Mouse (Mus musculus) midbrain, embryonic 14.5 days (tissue): ENCODE results near the gene Gm29564. TPM values are rescaled to one million over a fixed set of nuclear protein-coding genes. Genes with fewer than 3 reads are reported as not detected.
"Not testable (repeated sequence)": the region's sequence is repeated elsewhere in the genome, so short reads cannot be mapped to it uniquely, and the experiment has no call there.

Experiments
- ATAC-seq: fragments of 200-750 bp; cut with Nextera tagmentation; 2 replicates; pipeline ENCODE4 v1.8.0; 2017; ENCODE audit warnings: moderate number of reproducible peaks, moderate library complexity; ENCODE audit not compliant: low FRiP score, low TSS enrichment
- DNase-seq: peaks from one replicate; pipeline ENCODE4 v3.0.0-alpha.2; 2015
- H3K27ac ChIP-seq: fragments of 300-500 bp; sonication (generic); replicated peaks from 2 replicates; pipeline ENCODE4 v1.5.1; 2014; ENCODE audit warnings: mild to moderate bottlenecking, low read depth, low read length, moderate library complexity
- H3K27me3 ChIP-seq: fragments of 300-500 bp; sonication (generic); 2 replicates; pipeline ENCODE4 v1.6.1; 2014; ENCODE audit warnings: low read length, control low read depth, mixed read lengths; ENCODE audit not compliant: control insufficient read depth, insufficient read depth
- H3K36me3 ChIP-seq: fragments of 300-500 bp; sonication (generic); 2 replicates; pipeline ENCODE4 v1.6.1; 2014; ENCODE audit warnings: low read length, control low read depth; ENCODE audit not compliant: control insufficient read depth, insufficient read depth
- H3K4me1 ChIP-seq: fragments of 300-500 bp; sonication (generic); 2 replicates; pipeline ENCODE4 v1.6.1; 2014; ENCODE audit warnings: mild to moderate bottlenecking, antibody characterized with exemption, low read length, control low read depth; ENCODE audit not compliant: control insufficient read depth, insufficient read depth
- H3K4me2 ChIP-seq: fragments of 300-500 bp; sonication (generic); 2 replicates; pipeline ENCODE4 v1.6.1; 2014; ENCODE audit warnings: mild to moderate bottlenecking, low read length, moderate library complexity
- H3K4me3 ChIP-seq: fragments of 300-500 bp; sonication (generic); replicated peaks from 2 replicates; pipeline ENCODE4 v1.5.1; 2014; ENCODE audit warnings: low read depth, low read length
- H3K9ac ChIP-seq: fragments of 300-500 bp; sonication (generic); replicated peaks from 2 replicates; pipeline ENCODE4 v1.6.1; 2014; ENCODE audit warnings: mild to moderate bottlenecking, low read length, moderate library complexity
- H3K9me3 ChIP-seq: fragments of 300-500 bp; sonication (generic); 2 replicates; pipeline ENCODE4 v1.6.1; 2016; ENCODE audit warnings: low read length, control low read depth, mixed read lengths; ENCODE audit not compliant: control insufficient read depth
- WGBS: fragments of 180-500 bp; shearing (Covaris S2); extraction: QIAGEN DNeasy Blood & Tissue Kit; methylation state at CpG from one replicate; pipeline ENCODE4 v1.1.7; 2014; 5-methylcytosine and 5-hydroxymethylcytosine counted together
- polyA plus RNA-seq: library from polyadenylated mRNA; unstranded; fragments of >200 nt; fragmentation: Nextera tagmentation; extraction: Ambion mirVana; gene quantifications from 2 replicates; pipeline ENCODE4 v1.2.1, GENCODE M21; 2014

Gene Gm29564
- not detected in 2 replicates for polyA plus RNA-seq

DNA sequence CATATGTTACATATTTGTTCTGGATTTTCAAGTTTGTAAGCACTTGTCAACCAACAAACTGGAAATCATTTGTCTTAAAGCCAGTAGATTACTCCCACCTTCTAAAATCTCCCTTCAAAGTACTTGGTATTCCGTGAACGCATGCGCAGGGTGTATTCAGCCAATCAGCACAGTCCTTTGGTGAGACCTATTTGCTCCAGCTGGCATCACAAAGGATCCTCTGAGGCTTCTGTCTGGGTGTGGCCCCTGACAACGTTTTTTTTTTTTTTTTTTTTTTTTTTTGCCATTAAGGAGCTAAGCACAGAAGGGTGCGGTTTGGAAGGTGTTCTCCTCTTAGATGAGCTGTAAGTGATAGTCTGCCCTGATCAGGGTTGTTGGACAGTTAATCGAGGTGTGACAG, at the start of gene Gm29564:
TSS of gene Gm29564 (plus strand) at position 301 of the 400 bp plus-strand sequence.
- DNase-seq, result not testable (repeated sequence)

More for the DNA sequence above, at the start of gene Gm29564:
- H3K9me3 ChIP-seq, H3K36me3 ChIP-seq, H3K4me3 ChIP-seq, H3K27ac ChIP-seq, H3K4me1 ChIP-seq, ATAC-seq, H3K4me2 ChIP-seq, H3K27me3 ChIP-seq, H3K9ac ChIP-seq: not testable (repeated sequence)
- no CpG with 5 or more reads among the region's 6 CpGs for WGBS

Other genes starting within 250 kb of the Gm29564 start
- not detected in 2 replicates for gene Gm20867, start 249.8 kb upstream of the Gm29564 start, polyA plus RNA-seq